ENCODE assay signal across 25 mouse cellular contexts in the genomic region with DNA sequence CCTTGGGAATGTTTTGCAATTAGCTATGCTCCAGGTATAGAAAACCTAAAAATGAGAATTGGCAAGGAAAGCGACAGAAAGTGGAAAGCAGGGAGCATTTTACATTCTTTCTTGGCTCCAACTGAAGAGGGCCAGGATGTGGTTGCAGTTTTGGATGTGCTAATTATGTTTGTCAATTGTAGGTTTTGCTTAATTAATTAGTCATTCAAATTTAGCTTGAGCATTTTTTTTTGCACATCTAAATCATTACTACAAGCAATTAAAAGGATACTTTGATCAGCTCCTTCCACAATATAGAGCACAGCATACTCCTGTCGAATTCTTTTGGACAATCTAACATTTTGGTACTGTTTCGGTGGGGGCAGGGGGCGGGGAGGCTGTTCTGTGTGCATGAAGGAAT. TPM values are rescaled to one million over a fixed set of nuclear protein-coding genes. Genes with fewer than 3 reads are reported as not detected.
A peak's percentile ranks its signal among the peaks of the same experiment; 100 is the strongest.
DNase-seq lines count a peak whose midpoint lies in the region; ATAC-seq and TF ChIP-seq lines count a peak whose summit lies in the region.
"Had no signal": no experiment of that assay in that cellular context is flagged by ENCODE, and none has a peak within 500 bp of the region (broad histone marks: within the 10 kb centered on the region; RNA-seq: fewer than 3 reads in every experiment).

No protein-coding gene starts in this region.

- H3K36me3 ChIP-seq in forebrain, embryonic 14.5 days (ENCODE audit: control insufficient read depth, insufficient read depth, low read length): no peaks in the 10 kb centered on the region
- H3K36me3 ChIP-seq in forebrain, embryonic 12.5 days (replicated peaks): no peaks in the 10 kb centered on the region
- H3K36me3 ChIP-seq: G1E had no signal

- WGBS in forebrain, embryonic 14.5 days: 56% methylated on average over 4 of the region's 4 CpGs
- 78% methylated on average over 4 of the region's 4 CpGs for WGBS in forebrain, embryonic 12.5 days

- peak; percentile 45 for DNase-seq in forebrain, embryonic 14.5 days (ENCODE audit: low spot score)
- peak; percentile 49 for DNase-seq in heart, adult 11 months
- no peak for DNase-seq in heart, postnatal 14 days
- peak; percentile 92 for DNase-seq in Muller cell, postnatal 12 days (ENCODE audit: inconsistent ontology term)
- peak; percentile 55 for DNase-seq in brain, embryonic 14.5 days (ENCODE audit: low read depth)
- no peak for DNase-seq in frontal cortex, postnatal 36 days (ENCODE audit: low spot score in 2 of 2)
- DNase-seq in cerebellum, adult 11-12 months: no peak
- DNase-seq: adrenal gland, adult 2 months; adrenal gland, adult 8-10 months; adrenal gland, postnatal 10 days; adrenal gland, postnatal 14 days; adrenal gland, postnatal 25 days; adrenal gland, postnatal 36 days; B cell, adult 2 months; cerebellum, adult 11 months; cerebellum, adult 18-20 months; cerebellum, adult 2 months; cerebellum, adult 8-10 months had no signal

- no peaks in the 10 kb centered on the region for H3K9me3 ChIP-seq in forebrain, embryonic 14.5 days (replicated peaks; ENCODE audit: control insufficient read depth, low read length)
- no peaks in the 10 kb centered on the region for H3K9me3 ChIP-seq in forebrain, embryonic 12.5 days

- no peak for TF ChIP-seq POLR2A in brain, embryonic 14.5 days (IDR thresholded peaks at IDR 0.05; ENCODE audit: borderline replicate concordance, extremely low read depth, insufficient read depth, insufficient read length, poor library complexity, severe bottlenecking)

- no peak overlapping the region for H3K4me2 ChIP-seq in forebrain, embryonic 14.5 days (ENCODE audit: low read length)
- no peak overlapping the region for H3K4me2 ChIP-seq in forebrain, embryonic 12.5 days

- H3K27me3 ChIP-seq in forebrain, embryonic 14.5 days (replicated peaks; ENCODE audit: control insufficient read depth, insufficient read depth, low read length): no peaks in the 10 kb centered on the region
- H3K27me3 ChIP-seq in forebrain, embryonic 12.5 days: no peaks in the 10 kb centered on the region
- H3K27me3 ChIP-seq: CH12.LX had no signal

- H3K4me3 ChIP-seq in forebrain, embryonic 14.5 days (ENCODE audit: low read depth, low read length): no peak overlapping the region
- no peak overlapping the region for H3K4me3 ChIP-seq in forebrain, embryonic 12.5 days (replicated peaks)

- no peak for TF ChIP-seq CTCF in brain, embryonic 14.5 days (IDR thresholded peaks at IDR 0.05; ENCODE audit: borderline replicate concordance, extremely low read depth, insufficient read depth, insufficient read length)

- intact Hi-C loops in heart, postnatal 14 days (cut with DNase I): no loop called here

- no peak overlapping the region for H3K27ac ChIP-seq in forebrain, embryonic 14.5 days (ENCODE audit: low read depth, low read length)
- H3K27ac ChIP-seq in forebrain, embryonic 12.5 days: no peak overlapping the region

- H3K4me1 ChIP-seq in forebrain, embryonic 14.5 days (ENCODE audit: control insufficient read depth, insufficient read depth, low read length): 0 out of 2 replicates have a peak, but pooled peaks cover under 1% of the 10 kb centered on the region
- peaks cover under 1% of the 10 kb centered on the region; the same call in 1 of the 2 replicates for H3K4me1 ChIP-seq in forebrain, embryonic 12.5 days

- no peak for ATAC-seq in forebrain, embryonic 14.5 days
- ATAC-seq in forebrain, embryonic 12.5 days (ENCODE audit: low FRiP score): no peak
- ATAC-seq: activated CD4-positive, CD25-positive, alpha-beta regulatory T cell, adult 4 months; CD4-positive, CD25-positive, alpha-beta regulatory T cell, adult 4 months; Patski had no signal

- H3K9ac ChIP-seq in forebrain, embryonic 14.5 days (ENCODE audit: low read length): no peak overlapping the region
- no peak overlapping the region for H3K9ac ChIP-seq in forebrain, embryonic 12.5 days

RNA-seq across cellular contexts. Expression of gene Gnao1, which starts 53.8 kb away (rescaled TPM):
- polyA plus RNA-seq in forebrain, embryonic 14.5 days (2014; fragmentation: Nextera tagmentation; extraction: Ambion mirVana): 107 and 129 TPM in 2 replicates
- polyA plus RNA-seq in forebrain, embryonic 12.5 days (2016; fragmentation: Nextera tagmentation; extraction: Ambion mirVana): 84.5 and 89.7 TPM in 2 replicates
- total RNA-seq in heart, postnatal 14 days (2021): 10 to 100 TPM; 20.0 to 26.8 TPM
- polyA plus RNA-seq in brain, embryonic 14.5 days (2012; rRNA removed): 323 and 443 TPM in 2 replicates
- total RNA-seq: MEL had no signal
- polyA plus RNA-seq: G1E had no signal

Comparison
In these comparisons a context has a peak if more than half of its experiments do, and no peak if none do; other contexts are left out.
1. DNase-seq: peak in forebrain, embryonic 14.5 days (single experiment), heart, adult 11 months (single experiment), Muller cell, postnatal 12 days (single experiment) and brain, embryonic 14.5 days (single experiment); none in heart, postnatal 14 days (0 of 2), frontal cortex, postnatal 36 days (0 of 2) and cerebellum, adult 11-12 months (single experiment).